Mouse (Mus musculus): ENCODE measurements around the gene Entpd2. TPM values are rescaled to one million over a fixed set of nuclear protein-coding genes. Genes with fewer than 3 reads are reported as not detected.

Entpd2 gene
- polyA plus RNA-seq, 1 experiment from 2014 or later = 33.9 TPM

GRCm38 (mm10) chr2:25376589-25376988 is 19.1 kb upstream of the Entpd2 start:
- H3K4me3 ChIP-seq (ENCODE audit: low read depth, low read length) = no peak overlapping the region
- TF ChIP-seq CTCF (IDR thresholded peaks at IDR 0.05; ENCODE audit: low read depth) = peak; percentile 84
- H3K36me3 ChIP-seq (ENCODE audit: control insufficient read depth, insufficient read depth) = peaks cover 34% of the 10 kb centered on the region
- no peaks in the 10 kb centered on the region for H3K9me3 ChIP-seq (ENCODE audit: control insufficient read depth)
- 0 out of 2 replicates have a peak, but pooled peaks cover 6% of the 10 kb centered on the region for H3K4me1 ChIP-seq (replicated peaks; ENCODE audit: control insufficient read depth, insufficient read depth, low read length)
- ATAC-seq = no peak
- no peak overlapping the region for H3K27ac ChIP-seq (ENCODE audit: low read depth, low read length)
- WGBS = 67% methylated on average over 4 of the region's 4 CpGs
- no peak overlapping the region for H3K4me2 ChIP-seq (replicated peaks; ENCODE audit: low read depth)
- H3K9ac ChIP-seq (ENCODE audit: low read depth, low read length) = no peak overlapping the region
- no peaks in the 10 kb centered on the region for H3K27me3 ChIP-seq (replicated peaks; ENCODE audit: control insufficient read depth, insufficient read depth, low read length)

- 51% methylated on average over 5 of the region's 5 CpGs for WGBS
Measured at GRCm38 (mm10) chr2:25384492-25384891, 11.2 kb upstream of the Entpd2 start.

GRCm38 (mm10) chr2:25391266-25391665 is 4.4 kb upstream of the Entpd2 start:
- H3K27ac ChIP-seq (ENCODE audit: low read depth, low read length) = no peak overlapping the region
- no peak overlapping the region for H3K4me3 ChIP-seq (ENCODE audit: low read depth, low read length)
- WGBS = 74% methylated on average over 5 of the region's 5 CpGs
- no peaks in the 10 kb centered on the region for H3K9me3 ChIP-seq (ENCODE audit: control insufficient read depth)
- H3K4me2 ChIP-seq (replicated peaks; ENCODE audit: low read depth) = no peak overlapping the region
- H3K36me3 ChIP-seq (ENCODE audit: control insufficient read depth, insufficient read depth) = no peaks in the 10 kb centered on the region
- no peak for ATAC-seq
- H3K4me1 ChIP-seq (replicated peaks; ENCODE audit: control insufficient read depth, insufficient read depth, low read length) = no peaks in the 10 kb centered on the region
- TF ChIP-seq CTCF (IDR thresholded peaks at IDR 0.05; ENCODE audit: low read depth) = no peak
- no peak overlapping the region for H3K9ac ChIP-seq (ENCODE audit: low read depth, low read length)
- H3K27me3 ChIP-seq (replicated peaks; ENCODE audit: control insufficient read depth, insufficient read depth, low read length) = no peaks in the 10 kb centered on the region

More at GRCm38 (mm10) chr2:25384492-25384891, 11.2 kb upstream of the Entpd2 start:
- H3K27me3 ChIP-seq (replicated peaks; ENCODE audit: control insufficient read depth, insufficient read depth, low read length) = no peaks in the 10 kb centered on the region
- no peak overlapping the region for H3K4me2 ChIP-seq (replicated peaks; ENCODE audit: low read depth)
- H3K4me1 ChIP-seq (replicated peaks; ENCODE audit: control insufficient read depth, insufficient read depth, low read length) = no peaks in the 10 kb centered on the region
- no peak overlapping the region for H3K27ac ChIP-seq (ENCODE audit: low read depth, low read length)
- peak; percentile 29; the same call in 1 of the 2 replicates for ATAC-seq
- no peak; the same call in 1 of the 2 replicates for TF ChIP-seq CTCF (IDR thresholded peaks at IDR 0.05; ENCODE audit: low read depth)
- no peak overlapping the region for H3K9ac ChIP-seq (ENCODE audit: low read depth, low read length)
- no peak overlapping the region for H3K4me3 ChIP-seq (ENCODE audit: low read depth, low read length)
- H3K9me3 ChIP-seq (ENCODE audit: control insufficient read depth) = no peaks in the 10 kb centered on the region
- H3K36me3 ChIP-seq (ENCODE audit: control insufficient read depth, insufficient read depth) = no peaks in the 10 kb centered on the region

- no peak for TF ChIP-seq CTCF (IDR thresholded peaks at IDR 0.05; ENCODE audit: low read depth)
Measured at GRCm38 (mm10) chr2:25394281-25395221, 1.1 kb upstream of the Entpd2 start.

GRCm38 (mm10) chr2:25396597-25396983 is 916 bp downstream of the Entpd2 start:
- H3K4me1 ChIP-seq (replicated peaks; ENCODE audit: control insufficient read depth, insufficient read depth, low read length) = no peaks in the 10 kb centered on the region
- H3K36me3 ChIP-seq (ENCODE audit: control insufficient read depth, insufficient read depth) = no peaks in the 10 kb centered on the region
- no peak overlapping the region for H3K9ac ChIP-seq (ENCODE audit: low read depth, low read length)
- H3K27ac ChIP-seq (ENCODE audit: low read depth, low read length) = no peak overlapping the region
- peak overlapping the region; percentile 57 for H3K4me3 ChIP-seq (ENCODE audit: low read depth, low read length)
- no peaks in the 10 kb centered on the region for H3K9me3 ChIP-seq (ENCODE audit: control insufficient read depth)
- TF ChIP-seq CTCF (IDR thresholded peaks at IDR 0.05; ENCODE audit: low read depth) = no peak
- WGBS = 40% methylated on average over 3 of the region's 3 CpGs
- H3K4me2 ChIP-seq (replicated peaks; ENCODE audit: low read depth) = peak overlapping the region; percentile 96
- ATAC-seq = no peak
- 0 out of 2 replicates have a peak, but pooled peaks cover 3% of the 10 kb centered on the region for H3K27me3 ChIP-seq (replicated peaks; ENCODE audit: control insufficient read depth, insufficient read depth, low read length)

More at GRCm38 (mm10) chr2:25394281-25395221, 1.1 kb upstream of the Entpd2 start:
- Histone ChIP-seq H3K27ac (ENCODE audit: low read depth, low read length) (no peak overlapping the region), H3K4me1 (replicated peaks; ENCODE audit: control insufficient read depth, insufficient read depth, low read length) (no peaks in the 10 kb centered on the region), H3K9ac (ENCODE audit: low read depth, low read length) (no peak overlapping the region), H3K9me3 (ENCODE audit: control insufficient read depth) (no peaks in the 10 kb centered on the region), H3K4me3 (ENCODE audit: low read depth, low read length) (no peak overlapping the region), H3K4me2 (replicated peaks; ENCODE audit: low read depth) (no peak overlapping the region), H3K27me3 (replicated peaks; ENCODE audit: control insufficient read depth, insufficient read depth, low read length) (0 out of 2 replicates have a peak, but pooled peaks cover 3% of the 10 kb centered on the region), H3K36me3 (ENCODE audit: control insufficient read depth, insufficient read depth) (no peaks in the 10 kb centered on the region)
- ATAC-seq = no peak
- WGBS = 49% methylated on average over 3 of the region's 3 CpGs

- H3K9me3 ChIP-seq (ENCODE audit: control insufficient read depth) = no peaks in the 10 kb centered on the region
- 56% methylated on average over 1 of the region's 1 CpGs for WGBS
- H3K4me3 ChIP-seq (ENCODE audit: low read depth, low read length) = 0 out of 2 replicates have a peak overlapping the region, but pooled peaks have one; percentile 57
- H3K4me2 ChIP-seq (replicated peaks; ENCODE audit: low read depth) = peak overlapping the region; percentile 96; the same call in 1 of the 2 replicates
- H3K36me3 ChIP-seq (ENCODE audit: control insufficient read depth, insufficient read depth) = no peaks in the 10 kb centered on the region
- no peak overlapping the region for H3K9ac ChIP-seq (ENCODE audit: low read depth, low read length)
- no peak for TF ChIP-seq CTCF (IDR thresholded peaks at IDR 0.05; ENCODE audit: low read depth)
- H3K27ac ChIP-seq (ENCODE audit: low read depth, low read length) = no peak overlapping the region
- 0 out of 2 replicates have a peak, but pooled peaks cover 3% of the 10 kb centered on the region for H3K27me3 ChIP-seq (replicated peaks; ENCODE audit: control insufficient read depth, insufficient read depth, low read length)
- H3K4me1 ChIP-seq (replicated peaks; ENCODE audit: control insufficient read depth, insufficient read depth, low read length) = no peaks in the 10 kb centered on the region
- ATAC-seq = no peak
Measured at GRCm38 (mm10) chr2:25397010-25397409, 1.3 kb downstream of the Entpd2 start.
